Mouse (Mus musculus) heart, embryonic 11.5 days (tissue): ENCODE data around the gene Ccdc14. TPM values are rescaled to one million over a fixed set of nuclear protein-coding genes. Genes with fewer than 3 reads are reported as not detected.

Source experiments
- ATAC-seq: fragments of 200-750 bp; cut with Nextera tagmentation; replicated peaks from 2 replicates; pipeline ENCODE4 v1.8.0; 2017; ENCODE audit warnings: moderate library complexity; ENCODE audit not compliant: insufficient number of reproducible peaks, low FRiP score, low TSS enrichment
- H3K27ac ChIP-seq: fragments of 300-500 bp; sonication (generic); 2 replicates; pipeline ENCODE4 v1.5.1; 2014; ENCODE audit warnings: mild to moderate bottlenecking, low read depth, low read length
- H3K27me3 ChIP-seq: fragments of 300-500 bp; sonication (generic); 2 replicates; pipeline ENCODE4 v1.6.1; 2014; ENCODE audit warnings: mild to moderate bottlenecking, low read length, mixed read lengths; ENCODE audit not compliant: control insufficient read depth, insufficient read depth
- H3K36me3 ChIP-seq: fragments of 300-500 bp; sonication (generic); 2 replicates; pipeline ENCODE4 v1.6.1; 2014; ENCODE audit warnings: mild to moderate bottlenecking, low read length, moderate library complexity, mixed read lengths; ENCODE audit not compliant: control insufficient read depth, insufficient read depth
- H3K4me1 ChIP-seq: fragments of 300-500 bp; sonication (generic); 2 replicates; pipeline ENCODE4 v1.6.1; 2014; ENCODE audit warnings: low read length; ENCODE audit not compliant: control insufficient read depth, insufficient read depth
- H3K4me2 ChIP-seq: fragments of 300-500 bp; sonication (generic); 2 replicates; pipeline ENCODE4 v1.6.1; 2014; ENCODE audit warnings: mild to moderate bottlenecking, moderate library complexity
- H3K4me3 ChIP-seq: fragments of 300-500 bp; sonication (generic); 2 replicates; pipeline ENCODE4 v1.5.1; 2014; ENCODE audit warnings: low read depth, low read length
- H3K9ac ChIP-seq: fragments of 300-500 bp; sonication (generic); 2 replicates; pipeline ENCODE4 v1.6.1; 2014; ENCODE audit warnings: mild to moderate bottlenecking, low read depth, low read length, moderate library complexity
- H3K9me3 ChIP-seq: fragments of 300-500 bp; sonication (generic); replicated peaks from 2 replicates; pipeline ENCODE4 v1.6.1; 2016; ENCODE audit warnings: low read length; ENCODE audit not compliant: control insufficient read depth
- WGBS: fragments of 180-500 bp; shearing (Covaris S2); extraction: QIAGEN DNeasy Blood & Tissue Kit; methylation state at CpG from one replicate; pipeline ENCODE4 v1.1.7; 2014; ENCODE audit not compliant: insufficient replicate concordance; 5-methylcytosine and 5-hydroxymethylcytosine counted together
- polyA plus RNA-seq: library from polyadenylated mRNA; unstranded; fragments of >200 nt; fragmentation: Nextera tagmentation; extraction: Ambion mirVana; gene quantifications from 2 replicates; pipeline ENCODE4 v1.2.1, GENCODE M21; 2014

Gene Ccdc14
- polyA plus RNA-seq, 1 experiment from 2014 or later, result 9.5 TPM

GRCm38 (mm10) chr16:34758205-34758604, 67.8 kb downstream of the Ccdc14 start:
- no peaks in the 10 kb centered on the region for H3K27me3 ChIP-seq
- no peak overlapping the region for H3K9ac ChIP-seq
- no peak overlapping the region for H3K4me2 ChIP-seq
- no peak overlapping the region for H3K4me3 ChIP-seq
- no peaks in the 10 kb centered on the region for H3K36me3 ChIP-seq
- no peaks in the 10 kb centered on the region for H3K9me3 ChIP-seq
- WGBS, result 53% methylated on average over 5 of the region's 5 CpGs
- no peak overlapping the region for H3K27ac ChIP-seq
- ATAC-seq, result no peak
- no peaks in the 10 kb centered on the region for H3K4me1 ChIP-seq

- H3K27me3 ChIP-seq, result no peaks in the 10 kb centered on the region
- no peak overlapping the region for H3K4me3 ChIP-seq
- H3K4me1 ChIP-seq, result 0 out of 2 replicates have a peak, but pooled peaks cover 3% of the 10 kb centered on the region
- H3K4me2 ChIP-seq, result no peak overlapping the region
- no peak overlapping the region for H3K27ac ChIP-seq
- H3K36me3 ChIP-seq, result no peaks in the 10 kb centered on the region
- H3K9me3 ChIP-seq, result no peaks in the 10 kb centered on the region
- ATAC-seq, result no peak
- WGBS, result 76% methylated on average over 9 of the region's 9 CpGs
- no peak overlapping the region for H3K9ac ChIP-seq
Measured at GRCm38 (mm10) chr16:34763959-34764591, 73.7 kb downstream of the Ccdc14 start.

- no peak overlapping the region for H3K4me2 ChIP-seq
- H3K9me3 ChIP-seq, result no peaks in the 10 kb centered on the region
- no peak overlapping the region for H3K27ac ChIP-seq
- ATAC-seq, result no peak
- H3K36me3 ChIP-seq, result no peaks in the 10 kb centered on the region
- H3K27me3 ChIP-seq, result no peaks in the 10 kb centered on the region
- 66% methylated on average over 1 of the region's 1 CpGs for WGBS
- H3K4me3 ChIP-seq, result no peak overlapping the region
- H3K9ac ChIP-seq, result no peak overlapping the region
- 0 out of 2 replicates have a peak, but pooled peaks cover 3% of the 10 kb centered on the region for H3K4me1 ChIP-seq
Measured at GRCm38 (mm10) chr16:34765666-34766065, 75.2 kb downstream of the Ccdc14 start.

- H3K27me3 ChIP-seq, result no peaks in the 10 kb centered on the region
- no peak for ATAC-seq
- no peaks in the 10 kb centered on the region for H3K9me3 ChIP-seq
- no peak overlapping the region for H3K4me3 ChIP-seq
- H3K9ac ChIP-seq, result no peak overlapping the region
- H3K4me2 ChIP-seq, result no peak overlapping the region
- 0 out of 2 replicates have a peak, but pooled peaks cover 3% of the 10 kb centered on the region for H3K4me1 ChIP-seq
- WGBS, result 85% methylated on average over 1 of the region's 1 CpGs
- no peak overlapping the region for H3K27ac ChIP-seq
- no peaks in the 10 kb centered on the region for H3K36me3 ChIP-seq
Measured at GRCm38 (mm10) chr16:34766193-34766592, 75.8 kb downstream of the Ccdc14 start.

GRCm38 (mm10) chr16:34767443-34767842, 77.0 kb downstream of the Ccdc14 start:
- no peak overlapping the region for H3K4me2 ChIP-seq
- H3K4me1 ChIP-seq, result 0 out of 2 replicates have a peak, but pooled peaks cover 3% of the 10 kb centered on the region
- no peak overlapping the region for H3K9ac ChIP-seq
- no peaks in the 10 kb centered on the region for H3K9me3 ChIP-seq
- H3K27ac ChIP-seq, result no peak overlapping the region
- H3K27me3 ChIP-seq, result no peaks in the 10 kb centered on the region
- no peak overlapping the region for H3K4me3 ChIP-seq
- ATAC-seq, result no peak
- no peaks in the 10 kb centered on the region for H3K36me3 ChIP-seq
- WGBS, result 85% methylated on average over 2 of the region's 2 CpGs

- H3K27me3 ChIP-seq, result no peaks in the 10 kb centered on the region
- 58% methylated on average over 4 of the region's 4 CpGs for WGBS
- H3K9ac ChIP-seq, result no peak overlapping the region
- no peak overlapping the region for H3K4me2 ChIP-seq
- no peak overlapping the region for H3K4me3 ChIP-seq
- 0 out of 2 replicates have a peak, but pooled peaks cover 3% of the 10 kb centered on the region for H3K4me1 ChIP-seq
- no peaks in the 10 kb centered on the region for H3K9me3 ChIP-seq
- ATAC-seq, result no peak
- H3K27ac ChIP-seq, result no peak overlapping the region
- H3K36me3 ChIP-seq, result no peaks in the 10 kb centered on the region
Measured at GRCm38 (mm10) chr16:34768436-34768835, 78.0 kb downstream of the Ccdc14 start.

- WGBS, result 88% methylated on average over 4 of the region's 4 CpGs
- no peaks in the 10 kb centered on the region for H3K36me3 ChIP-seq
- no peaks in the 10 kb centered on the region for H3K9me3 ChIP-seq
- H3K4me2 ChIP-seq, result no peak overlapping the region
- H3K4me3 ChIP-seq, result no peak overlapping the region
- no peak for ATAC-seq
- 0 out of 2 replicates have a peak, but pooled peaks cover 3% of the 10 kb centered on the region for H3K4me1 ChIP-seq
- H3K9ac ChIP-seq, result no peak overlapping the region
- H3K27ac ChIP-seq, result no peak overlapping the region
- no peaks in the 10 kb centered on the region for H3K27me3 ChIP-seq
Measured at GRCm38 (mm10) chr16:34770127-34770526, 79.7 kb downstream of the Ccdc14 start.

- no peaks in the 10 kb centered on the region for H3K36me3 ChIP-seq
- 0 out of 2 replicates have a peak, but pooled peaks cover 3% of the 10 kb centered on the region for H3K4me1 ChIP-seq
- 82% methylated on average over 4 of the region's 4 CpGs for WGBS
- no peak overlapping the region for H3K27ac ChIP-seq
- no peaks in the 10 kb centered on the region for H3K9me3 ChIP-seq
- no peak overlapping the region for H3K4me3 ChIP-seq
- H3K4me2 ChIP-seq, result no peak overlapping the region
- no peak for ATAC-seq
- no peaks in the 10 kb centered on the region for H3K27me3 ChIP-seq
- H3K9ac ChIP-seq, result no peak overlapping the region
Measured at GRCm38 (mm10) chr16:34772445-34773032, 82.1 kb downstream of the Ccdc14 start.
